Mouse (Mus musculus): ENCODE data around the gene St3gal3. TPM values are rescaled to one million over a fixed set of nuclear protein-coding genes. Genes with fewer than 3 reads are reported as not detected.

Gene St3gal3
- polyA plus RNA-seq, 1 experiment from 2014 or later = 10.9 TPM

DNA sequence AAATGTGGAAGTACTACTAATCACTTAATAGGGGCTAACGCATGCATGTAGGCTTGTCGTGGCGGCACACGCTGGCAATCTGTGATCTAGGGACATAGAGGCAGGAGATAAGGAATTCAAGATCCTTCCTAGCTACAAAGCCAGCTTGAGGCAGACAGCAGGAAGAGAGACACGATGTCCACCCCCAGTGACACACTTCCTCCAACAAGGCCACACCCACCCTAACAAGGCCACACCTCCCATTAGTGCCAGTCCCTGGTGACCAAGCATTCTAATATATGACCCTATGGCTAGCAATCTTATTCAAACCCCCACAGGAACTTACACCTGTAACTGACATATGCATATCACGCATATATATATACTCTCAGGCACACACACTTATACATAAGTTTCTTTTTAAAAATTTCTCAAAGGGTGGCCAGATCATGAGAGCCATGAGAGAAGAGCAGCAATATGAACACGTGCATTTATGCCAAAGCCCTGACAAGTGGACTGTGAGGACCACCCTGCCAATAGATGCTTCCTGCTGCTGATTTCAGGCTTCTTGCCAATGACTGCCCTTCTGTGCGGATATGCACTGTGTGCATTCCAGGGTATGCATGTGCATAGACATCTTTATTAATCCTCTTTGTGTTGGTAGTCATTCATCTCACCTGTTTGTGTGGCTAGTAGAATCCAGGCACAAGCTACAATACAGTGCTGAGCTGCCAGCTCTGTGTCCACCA lies 34.9 kb downstream of the St3gal3 start:
- ATAC-seq (ENCODE audit: low FRiP score) = no peak
- no peak overlapping the region for H3K4me2 ChIP-seq (replicated peaks)
- peaks cover 5% of the 10 kb centered on the region; the same call in 1 of the 2 replicates for H3K36me3 ChIP-seq
- peaks cover 7% of the 10 kb centered on the region for H3K4me1 ChIP-seq
- no peak overlapping the region for H3K9ac ChIP-seq
- H3K9me3 ChIP-seq (replicated peaks) = no peaks in the 10 kb centered on the region
- no peak overlapping the region for H3K27ac ChIP-seq
- no peaks in the 10 kb centered on the region for H3K27me3 ChIP-seq
- no peak overlapping the region for H3K4me3 ChIP-seq
- 93% methylated on average over 8 of the region's 8 CpGs for WGBS

GRCm38 (mm10) chr4:118098571-118098970 lies 36.1 kb downstream of the St3gal3 start:
- 93% methylated on average over 6 of the region's 6 CpGs for WGBS
- no peak overlapping the region for H3K4me3 ChIP-seq
- no peak overlapping the region for H3K9ac ChIP-seq
- H3K27ac ChIP-seq = no peak overlapping the region
- H3K4me1 ChIP-seq = peaks cover 7% of the 10 kb centered on the region
- no peaks in the 10 kb centered on the region for H3K9me3 ChIP-seq (replicated peaks)
- no peak overlapping the region for H3K4me2 ChIP-seq (replicated peaks)
- peaks cover 5% of the 10 kb centered on the region; the same call in 1 of the 2 replicates for H3K36me3 ChIP-seq
- ATAC-seq (ENCODE audit: low FRiP score) = no peak
- H3K27me3 ChIP-seq = no peaks in the 10 kb centered on the region

DNA sequence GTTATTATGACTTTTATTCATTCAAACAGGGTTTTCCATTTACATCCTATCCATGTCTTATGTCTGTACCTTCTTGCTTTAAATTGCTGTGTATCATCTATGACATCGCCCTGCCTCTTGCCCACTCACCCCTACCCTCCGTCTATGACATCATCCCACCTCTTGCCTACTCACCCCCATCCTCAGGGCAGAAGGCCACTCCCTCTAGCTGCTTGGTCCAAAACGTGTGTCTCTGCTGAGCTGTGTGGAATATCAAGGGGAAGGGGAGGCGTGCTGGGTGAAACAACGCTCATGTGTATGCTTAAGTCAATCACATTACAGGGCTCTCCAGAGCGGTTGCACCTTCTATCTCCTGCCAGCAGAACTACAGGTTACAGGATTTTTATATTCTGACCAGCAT lies 38.6 kb downstream of the St3gal3 start:
- Histone ChIP-seq H3K36me3 (peaks cover 5% of the 10 kb centered on the region; the same call in 1 of the 2 replicates), H3K9me3 (replicated peaks) (no peaks in the 10 kb centered on the region), H3K27ac (no peak overlapping the region), H3K27me3 (no peaks in the 10 kb centered on the region), H3K4me3 (no peak overlapping the region), H3K9ac (no peak overlapping the region), H3K4me2 (replicated peaks) (no peak overlapping the region), H3K4me1 (peaks cover 7% of the 10 kb centered on the region)
- ATAC-seq (ENCODE audit: low FRiP score) = no peak
- WGBS = 83% methylated on average over 6 of the region's 6 CpGs

DNA sequence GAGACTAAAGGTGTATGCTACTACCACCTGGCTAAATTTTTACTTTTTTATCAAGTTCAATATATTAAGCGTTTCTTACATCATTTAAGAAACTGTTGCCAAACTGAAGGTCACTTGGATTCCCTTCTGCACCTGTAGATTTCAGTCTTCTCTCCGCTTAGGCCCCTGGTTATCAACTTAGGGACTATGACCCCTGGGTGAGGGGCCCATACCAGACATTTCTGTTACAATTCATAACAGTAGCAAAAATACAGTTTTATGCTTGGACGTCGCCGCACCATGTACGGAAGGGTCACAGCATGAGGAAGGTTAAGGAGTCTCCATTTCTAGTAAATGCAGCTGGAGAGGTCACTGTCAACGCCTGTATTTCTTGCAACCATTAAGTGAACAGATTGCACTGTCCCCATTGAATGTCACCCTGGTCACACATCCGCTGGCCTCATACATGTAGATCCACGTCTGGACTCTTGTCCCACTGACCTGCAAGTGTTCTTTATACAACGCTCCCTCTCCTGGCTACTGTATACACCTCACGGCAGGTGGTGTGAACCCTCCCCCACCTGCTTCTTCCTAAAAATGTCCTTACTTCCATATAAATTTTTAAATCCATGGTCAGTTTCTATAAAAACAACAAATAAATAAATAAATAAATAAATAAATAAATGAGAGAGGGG lies 41.8 kb downstream of the St3gal3 start:
- no peak overlapping the region for H3K4me2 ChIP-seq (replicated peaks)
- no peak overlapping the region for H3K27ac ChIP-seq
- no peak overlapping the region for H3K9ac ChIP-seq
- no peak overlapping the region for H3K4me3 ChIP-seq
- 95% methylated on average over 11 of the region's 11 CpGs for WGBS
- no peaks in the 10 kb centered on the region for H3K27me3 ChIP-seq
- H3K36me3 ChIP-seq = no peaks in the 10 kb centered on the region; the same call in 1 of the 2 replicates
- ATAC-seq (ENCODE audit: low FRiP score) = no peak
- no peaks in the 10 kb centered on the region for H3K9me3 ChIP-seq (replicated peaks)
- peaks cover 15% of the 10 kb centered on the region for H3K4me1 ChIP-seq

- Histone ChIP-seq H3K9ac (no peak overlapping the region), H3K36me3 (no peaks in the 10 kb centered on the region; the same call in 1 of the 2 replicates), H3K9me3 (replicated peaks) (no peaks in the 10 kb centered on the region), H3K27ac (no peak overlapping the region), H3K27me3 (no peaks in the 10 kb centered on the region), H3K4me3 (no peak overlapping the region), H3K4me2 (replicated peaks) (no peak overlapping the region), H3K4me1 (peaks cover 8% of the 10 kb centered on the region; the same call in 1 of the 2 replicates)
- 89% methylated on average over 11 of the region's 11 CpGs for WGBS
- ATAC-seq (ENCODE audit: low FRiP score) = no peak
These were observed 44.3 kb downstream of the St3gal3 start for GRCm38 (mm10) chr4:118090449-118090848.

GRCm38 (mm10) chr4:118089939-118090338 lies 44.8 kb downstream of the St3gal3 start:
- Histone ChIP-seq H3K27me3 (no peaks in the 10 kb centered on the region), H3K4me1 (peaks cover 8% of the 10 kb centered on the region; the same call in 1 of the 2 replicates), H3K4me2 (replicated peaks) (no peak overlapping the region), H3K27ac (no peak overlapping the region), H3K36me3 (no peaks in the 10 kb centered on the region; the same call in 1 of the 2 replicates), H3K9ac (no peak overlapping the region), H3K9me3 (replicated peaks) (no peaks in the 10 kb centered on the region), H3K4me3 (no peak overlapping the region)
- 61% methylated on average over 9 of the region's 9 CpGs for WGBS
- no peak for ATAC-seq (ENCODE audit: low FRiP score)

DNA sequence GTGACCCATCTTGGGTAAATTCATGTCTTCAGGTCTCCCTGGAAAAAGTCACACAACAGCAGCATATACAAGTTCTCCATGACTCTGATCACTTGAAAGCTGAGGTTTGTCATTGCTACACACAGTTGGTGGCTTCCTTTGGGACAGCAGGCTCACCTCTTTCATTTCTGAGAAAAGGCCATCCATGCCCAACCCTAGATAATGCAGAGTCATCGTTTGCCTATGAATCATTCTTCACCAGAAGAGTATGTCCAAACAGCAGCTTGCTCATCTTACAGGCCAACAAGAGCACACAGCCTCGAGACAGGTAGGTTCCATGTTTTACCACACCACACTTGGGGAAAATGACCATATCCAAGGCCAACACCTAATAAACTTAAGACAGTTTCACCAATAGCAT lies 45.9 kb downstream of the St3gal3 start:
- ATAC-seq (ENCODE audit: low FRiP score) = no peak
- H3K27ac ChIP-seq = no peak overlapping the region
- 81% methylated on average over 2 of the region's 2 CpGs for WGBS

GRCm38 (mm10) chr4:118085025-118085424 lies 49.7 kb downstream of the St3gal3 start:
- H3K36me3 ChIP-seq = no peaks in the 10 kb centered on the region
- no peak overlapping the region for H3K4me3 ChIP-seq
- H3K4me1 ChIP-seq = peaks cover 13% of the 10 kb centered on the region
- H3K27me3 ChIP-seq = no peaks in the 10 kb centered on the region
- H3K9ac ChIP-seq = no peak overlapping the region
- ATAC-seq (ENCODE audit: low FRiP score) = no peak
- no peak overlapping the region for H3K4me2 ChIP-seq (replicated peaks)
- H3K27ac ChIP-seq = no peak overlapping the region
- WGBS = 68% methylated on average over 4 of the region's 4 CpGs
- H3K9me3 ChIP-seq (replicated peaks) = no peaks in the 10 kb centered on the region

More for the DNA sequence above, 45.9 kb downstream of the St3gal3 start:
- no peaks in the 10 kb centered on the region for H3K27me3 ChIP-seq
- no peak overlapping the region for H3K4me2 ChIP-seq (replicated peaks)
- no peaks in the 10 kb centered on the region for H3K36me3 ChIP-seq
- no peak overlapping the region for H3K9ac ChIP-seq
- H3K4me3 ChIP-seq = no peak overlapping the region
- no peaks in the 10 kb centered on the region for H3K9me3 ChIP-seq (replicated peaks)
- peaks cover 8% of the 10 kb centered on the region; the same call in 1 of the 2 replicates for H3K4me1 ChIP-seq

DNA sequence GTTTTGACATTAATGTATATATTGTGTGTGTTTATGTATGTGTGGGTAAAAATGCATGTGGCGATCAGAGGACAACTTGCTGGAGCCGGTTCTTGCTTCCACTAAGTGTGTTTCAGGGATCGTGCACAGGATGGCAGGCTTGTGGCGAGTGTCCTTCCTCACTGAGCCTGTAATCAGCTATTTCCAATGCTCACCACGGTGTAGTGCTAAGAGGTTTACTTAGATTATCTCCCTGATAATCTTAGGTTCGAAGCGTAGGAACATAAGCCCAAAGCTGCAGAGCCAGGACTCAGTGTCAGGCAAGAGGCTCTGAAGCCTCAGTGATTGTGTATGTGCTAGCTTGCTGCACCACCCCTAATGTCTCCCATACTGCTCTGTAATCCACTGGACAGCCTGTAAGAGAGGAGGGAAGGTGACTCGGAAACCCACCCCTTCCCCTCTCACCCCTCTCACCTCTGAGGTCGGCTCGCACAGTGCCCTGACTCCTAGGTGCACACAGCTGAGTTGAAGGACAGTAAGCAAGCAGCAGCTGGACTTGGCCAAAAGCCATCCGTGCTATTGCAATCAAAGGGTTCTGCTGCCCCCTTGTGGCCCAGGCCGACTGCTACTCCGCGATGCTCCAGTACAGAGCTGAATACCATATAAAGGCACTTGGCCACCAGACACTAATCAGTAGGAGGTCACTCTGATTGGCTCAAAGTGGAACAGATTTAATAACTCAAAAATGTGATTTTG lies 51.3 kb downstream of the St3gal3 start:
- WGBS = 39% methylated on average over 14 of the region's 14 CpGs
- Histone ChIP-seq H3K4me2 (replicated peaks) (no peak overlapping the region), H3K4me1 (peaks cover 7% of the 10 kb centered on the region), H3K27ac (no peak overlapping the region), H3K9ac (no peak overlapping the region), H3K36me3 (no peaks in the 10 kb centered on the region), H3K27me3 (no peaks in the 10 kb centered on the region), H3K9me3 (replicated peaks) (no peaks in the 10 kb centered on the region), H3K4me3 (no peak overlapping the region)
- ATAC-seq (ENCODE audit: low FRiP score) = peak; percentile 91

DNA sequence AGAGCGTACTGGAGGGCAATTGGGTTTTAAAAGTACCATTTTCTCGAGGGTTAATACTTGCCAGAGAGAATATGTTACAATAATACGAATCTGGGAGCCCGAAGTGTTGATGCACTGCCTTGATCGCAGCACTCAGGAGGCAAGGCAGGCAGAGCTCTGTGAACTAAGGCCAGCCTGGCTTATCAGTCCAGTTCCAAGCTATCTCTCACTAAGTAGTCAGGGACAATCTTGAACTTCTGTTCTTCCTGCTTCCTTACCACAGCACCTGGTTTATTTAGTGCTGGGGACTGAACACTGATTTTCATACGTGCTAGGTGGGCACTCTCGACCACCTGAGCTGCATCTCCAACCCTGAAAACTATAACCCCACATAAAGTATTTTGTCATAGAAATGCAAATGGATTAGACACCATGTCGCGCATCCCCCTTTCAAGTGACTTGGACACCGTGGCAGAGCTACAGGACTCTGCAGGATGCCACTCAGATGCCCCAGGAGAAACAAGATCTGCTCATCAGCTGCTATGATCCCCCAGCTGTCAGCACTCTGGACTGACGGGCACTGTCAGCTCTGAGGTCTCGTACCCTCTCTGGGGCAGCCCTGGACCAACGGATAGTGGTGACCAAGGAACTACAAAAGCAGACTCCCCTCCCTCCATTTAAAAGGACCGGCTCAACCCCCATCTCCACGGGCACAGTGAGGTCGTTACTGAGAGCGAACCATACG lies 52.9 kb downstream of the St3gal3 start:
- no peak overlapping the region for H3K4me2 ChIP-seq (replicated peaks)
- ATAC-seq (ENCODE audit: low FRiP score) = no peak

GRCm38 (mm10) chr4:118080481-118080880 lies 54.2 kb downstream of the St3gal3 start:
- Histone ChIP-seq H3K4me3 (no peak overlapping the region), H3K9me3 (replicated peaks) (no peaks in the 10 kb centered on the region), H3K9ac (no peak overlapping the region), H3K27me3 (no peaks in the 10 kb centered on the region), H3K36me3 (no peaks in the 10 kb centered on the region), H3K4me1 (peaks cover 6% of the 10 kb centered on the region), H3K4me2 (replicated peaks) (no peak overlapping the region), H3K27ac (no peak overlapping the region)
- ATAC-seq (ENCODE audit: low FRiP score) = no peak
- 76% methylated on average over 8 of the region's 8 CpGs for WGBS

More for the DNA sequence above, 52.9 kb downstream of the St3gal3 start:
- 71% methylated on average over 18 of the region's 18 CpGs for WGBS
- Histone ChIP-seq H3K36me3 (no peaks in the 10 kb centered on the region), H3K9ac (no peak overlapping the region), H3K27me3 (no peaks in the 10 kb centered on the region), H3K27ac (no peak overlapping the region), H3K4me1 (peaks cover 5% of the 10 kb centered on the region), H3K4me3 (no peak overlapping the region), H3K9me3 (replicated peaks) (no peaks in the 10 kb centered on the region)

- Histone ChIP-seq H3K4me3 (no peak overlapping the region), H3K36me3 (no peaks in the 10 kb centered on the region), H3K4me2 (replicated peaks) (no peak overlapping the region), H3K4me1 (peaks cover 7% of the 10 kb centered on the region), H3K27me3 (no peaks in the 10 kb centered on the region), H3K27ac (no peak overlapping the region), H3K9me3 (replicated peaks) (no peaks in the 10 kb centered on the region), H3K9ac (no peak overlapping the region)
- WGBS = 85% methylated on average over 8 of the region's 8 CpGs
- ATAC-seq (ENCODE audit: low FRiP score) = no peak
These were observed 55.5 kb downstream of the St3gal3 start for GRCm38 (mm10) chr4:118079195-118079594.

All from hindbrain, embryonic 12.5 days (tissue).